Mouse (Mus musculus) bone marrow, adult 2 months (tissue): Measurements from ENCODE around the gene Olfr437. TPM values are rescaled to one million over a fixed set of nuclear protein-coding genes. Genes with fewer than 3 reads are reported as not detected.
"Not testable (repeated sequence)": the region's sequence is repeated elsewhere in the genome, so short reads cannot be mapped to it uniquely, and the experiment has no call there.

Source experiments
- H3K27ac ChIP-seq: fragments of 200-500 bp; 2 replicates; pipeline ENCODE4 v1.5.1; 2012; ENCODE audit warnings: low read depth, mild to moderate bottlenecking, control low read depth, inconsistent platforms, low read length; ENCODE audit not compliant: control insufficient read depth, poor library complexity, insufficient read depth
- H3K4me1 ChIP-seq: fragments of 200-500 bp; 2 replicates; pipeline ENCODE4 v1.6.1; 2011; ENCODE audit warnings: low read length; ENCODE audit not compliant: control insufficient read depth, insufficient read depth
- H3K4me3 ChIP-seq: fragments of 200-500 bp; replicated peaks from 2 replicates; pipeline ENCODE3; 2011; ENCODE audit warnings: mild to moderate bottlenecking, low read depth, low read length, control low read depth; ENCODE audit not compliant: control insufficient read depth
- CTCF ChIP-seq: fragments of 200-500 bp; IDR thresholded peaks from 2 replicates; pipeline ENCODE4 v1.5.1; 2011; ENCODE audit warnings: low read length, control low read depth; ENCODE audit not compliant: control insufficient read depth, insufficient read depth
- POLR2A ChIP-seq: fragments of 200-500 bp; IDR thresholded peaks from 2 replicates; pipeline ENCODE4 v1.6.1; 2011; ENCODE audit warnings: low read depth, mild to moderate bottlenecking, control low read depth, low read length, borderline replicate concordance; ENCODE audit not compliant: control insufficient read depth
- WGBS: fragments of 180-500 bp; shearing (Covaris S2); methylation state at CpG from one replicate; pipeline ENCODE4 v1.1.7; 2018; 5-methylcytosine and 5-hydroxymethylcytosine counted together
- polyA plus RNA-seq: library from polyadenylated mRNA; stranded (reverse); fragments of >200 nt; gene quantifications from 2 replicates; pipeline ENCODE4 v1.2.4, GENCODE M21; 2011; ENCODE audit warnings: low replicate concordance; ENCODE audit not compliant: missing spikeins, insufficient read depth, insufficient read length

Olfr437 gene
- polyA plus RNA-seq, 1 experiment, result not detected

DNA sequence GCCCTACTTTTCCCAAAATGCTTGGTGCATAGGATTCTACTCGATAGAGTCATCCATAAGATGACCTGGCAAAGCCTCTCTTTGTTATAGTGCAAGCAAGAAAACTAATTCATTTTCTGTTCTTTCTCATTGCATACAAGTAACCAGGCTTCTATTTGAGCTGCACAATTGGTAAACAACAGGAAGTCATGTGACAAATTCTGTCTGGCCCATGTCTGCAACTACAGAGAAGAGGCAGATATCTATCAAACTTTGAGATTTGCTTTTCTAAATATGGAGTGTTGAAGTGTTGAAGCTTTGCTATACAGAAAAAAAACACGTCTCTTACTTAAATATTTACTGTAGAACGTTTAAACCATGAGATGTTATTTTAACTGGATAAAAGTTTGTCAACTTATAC, 35.0 kb downstream of the Olfr437 start:
- WGBS, result 57% methylated on average over 3 of the region's 3 CpGs
- Histone ChIP-seq H3K4me1 (no peaks in the 10 kb centered on the region), H3K27ac (no peak overlapping the region), H3K4me3 (no peak overlapping the region)
- TF ChIP-seq POLR2A (no peak), CTCF (no peak)

DNA sequence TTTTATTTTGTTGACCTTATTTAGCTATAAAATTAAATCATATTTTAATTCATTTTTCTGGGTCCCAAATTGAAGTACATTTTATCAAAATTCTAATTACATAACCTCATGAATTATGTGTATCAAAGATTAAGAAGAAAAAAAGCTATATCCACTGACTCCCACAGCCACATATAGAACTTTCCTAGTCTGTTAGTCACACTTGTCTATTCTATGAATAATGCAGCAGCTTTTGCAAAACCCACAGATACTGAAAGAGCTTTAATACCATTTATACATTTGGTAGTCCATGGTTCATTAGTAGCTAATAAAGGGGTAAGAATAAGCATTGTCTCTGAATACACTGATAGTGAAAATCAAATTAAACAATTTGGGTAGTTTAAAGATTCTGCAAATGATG, 39.7 kb downstream of the Olfr437 start:
- no peak for TF ChIP-seq POLR2A
- TF ChIP-seq CTCF, result no peak
- Histone ChIP-seq H3K4me1 (no peaks in the 10 kb centered on the region), H3K4me3 (no peak overlapping the region), H3K27ac (no peak overlapping the region)

- Histone ChIP-seq H3K4me3 (no peak overlapping the region), H3K27ac (no peak overlapping the region), H3K4me1 (no peaks in the 10 kb centered on the region)
- TF ChIP-seq CTCF (no peak), POLR2A (no peak)
- WGBS, result 47% methylated on average over 2 of the region's 2 CpGs
Measured at GRCm38 (mm10) chr6:43205355-43205754, 42.3 kb downstream of the Olfr437 start.

- not testable (repeated sequence) for H3K4me1 ChIP-seq, H3K4me3 ChIP-seq, H3K27ac ChIP-seq
Measured at GRCm38 (mm10) chr6:43212873-43213272, 49.8 kb downstream of the Olfr437 start, which contains the start of gene Olfr434. Gene Olfr434, plus strand, starts transcription at chr6:43213021.

Other genes with a start within 250 kb of the Olfr437 start
- gene Olfr446, start 241.9 kb upstream of the Olfr437 start, polyA plus RNA-seq, result not detected in 2 replicates
- not detected in 2 replicates for gene Olfr444, start 214.2 kb upstream of the Olfr437 start, polyA plus RNA-seq
- not detected in 2 replicates for gene Olfr441, start 56.9 kb upstream of the Olfr437 start, polyA plus RNA-seq
- gene Olfr237-ps1, start 16.7 kb upstream of the Olfr437 start, polyA plus RNA-seq, result not detected in 2 replicates
- not detected in 2 replicates for gene Olfr13, start 8.9 kb downstream of the Olfr437 start, polyA plus RNA-seq
- gene Olfr435, start 33.9 kb downstream of the Olfr437 start, polyA plus RNA-seq, result not detected in 2 replicates
- not detected in 2 replicates for gene Olfr434, start 49.7 kb downstream of the Olfr437 start, polyA plus RNA-seq
- gene Olfr47, start 68.2 kb downstream of the Olfr437 start, polyA plus RNA-seq, result not detected in 2 replicates
- 2.0 and 2.5 TPM in 2 replicates for gene Arhgef5, start 102.3 kb downstream of the Olfr437 start, polyA plus RNA-seq
- not detected in 2 replicates for gene Nobox, start 146.3 kb downstream of the Olfr437 start, polyA plus RNA-seq